Mouse (Mus musculus): ENCODE results near the gene Hrh2. TPM values are rescaled to one million over a fixed set of nuclear protein-coding genes. Genes with fewer than 3 reads are reported as not detected.

The Hrh2 gene
- polyA plus RNA-seq, 1 experiment: 1.4 TPM

DNA sequence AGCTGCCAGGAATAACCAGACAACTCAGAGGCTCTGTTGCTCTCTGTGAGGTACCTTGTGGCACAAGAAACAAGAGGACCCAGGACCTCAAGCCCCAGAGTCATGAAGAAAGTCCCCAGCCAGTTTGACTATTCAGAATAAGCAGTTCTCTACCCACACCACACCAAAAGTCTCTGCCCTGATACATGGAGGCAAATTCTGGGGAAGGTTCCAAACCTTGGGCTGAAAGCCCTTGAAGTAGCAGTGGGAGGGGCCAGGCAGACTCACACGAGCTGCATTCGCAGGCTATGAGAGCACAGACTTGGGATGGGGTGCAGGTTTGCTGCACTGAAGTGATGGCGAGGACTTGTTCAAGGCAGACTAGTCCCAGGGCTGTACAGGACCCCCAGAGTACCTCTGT, 20.2 kb upstream of the Hrh2 start:
- WGBS: 43% methylated on average over 3 of the region's 3 CpGs
- DNase-seq: no peak
- TF ChIP-seq POLR2A (IDR thresholded peaks at IDR 0.05; ENCODE audit: borderline replicate concordance, extremely low read depth, low read depth, low read length) (no peak), CTCF (IDR thresholded peaks at IDR 0.05; ENCODE audit: insufficient read depth, low read length) (no peak)
- no peak overlapping the region for H3K4me3 ChIP-seq (replicated peaks; ENCODE audit: extremely low read depth, low read depth, low read length)
- H3K4me1 ChIP-seq (ENCODE audit: control insufficient read depth, insufficient read depth, low read length): no peaks in the 10 kb centered on the region

GRCm38 (mm10) chr13:54173941-54174340, 18.0 kb upstream of the Hrh2 start:
- WGBS: 91% methylated on average over 2 of the region's 2 CpGs
- DNase-seq: no peak
- Histone ChIP-seq H3K4me1 (ENCODE audit: control insufficient read depth, insufficient read depth, low read length) (no peaks in the 10 kb centered on the region), H3K4me3 (replicated peaks; ENCODE audit: extremely low read depth, low read depth, low read length) (no peak overlapping the region)
- TF ChIP-seq POLR2A (IDR thresholded peaks at IDR 0.05; ENCODE audit: borderline replicate concordance, extremely low read depth, low read depth, low read length): no peak
- TF ChIP-seq CTCF (IDR thresholded peaks at IDR 0.05; ENCODE audit: insufficient read depth, low read length): no peak

- 90% methylated on average over 4 of the region's 4 CpGs for WGBS
- DNase-seq: no peak
- no peak for TF ChIP-seq POLR2A (IDR thresholded peaks at IDR 0.05; ENCODE audit: borderline replicate concordance, extremely low read depth, low read depth, low read length)
- H3K4me3 ChIP-seq (replicated peaks; ENCODE audit: extremely low read depth, low read depth, low read length): no peak overlapping the region
- H3K4me1 ChIP-seq (ENCODE audit: control insufficient read depth, insufficient read depth, low read length): no peaks in the 10 kb centered on the region
These were observed 17.2 kb upstream of the Hrh2 start for GRCm38 (mm10) chr13:54174703-54175102.

DNA sequence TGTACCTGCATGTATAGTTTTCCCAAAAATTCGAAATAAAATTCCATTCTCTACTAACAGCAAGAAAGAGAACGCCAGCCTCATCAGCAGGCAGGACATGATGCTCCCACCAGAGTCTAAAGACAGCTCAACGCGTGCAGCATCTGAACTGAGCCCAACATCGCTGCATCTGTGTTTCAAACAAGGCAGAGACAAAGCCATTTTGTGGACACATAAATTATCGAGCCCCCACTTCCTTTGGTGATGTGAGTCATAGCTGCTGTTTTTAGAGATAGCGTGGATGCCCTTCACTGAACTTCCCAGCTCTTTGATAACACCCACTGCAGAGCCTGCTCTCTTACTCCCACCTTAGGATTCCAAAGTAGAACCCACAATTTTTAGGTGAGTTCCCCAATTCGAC, 16.5 kb upstream of the Hrh2 start:
- TF ChIP-seq POLR2A (IDR thresholded peaks at IDR 0.05; ENCODE audit: borderline replicate concordance, extremely low read depth, low read depth, low read length) (no peak), CTCF (IDR thresholded peaks at IDR 0.05; ENCODE audit: insufficient read depth, low read length) (no peak)

GRCm38 (mm10) chr13:54176406-54177020, 15.4 kb upstream of the Hrh2 start:
- DNase-seq: no peak
- WGBS: 68% methylated on average over 4 of the region's 4 CpGs
- H3K4me1 ChIP-seq (ENCODE audit: control insufficient read depth, insufficient read depth, low read length): no peaks in the 10 kb centered on the region
- no peak for TF ChIP-seq CTCF (IDR thresholded peaks at IDR 0.05; ENCODE audit: insufficient read depth, low read length)
- no peak for TF ChIP-seq POLR2A (IDR thresholded peaks at IDR 0.05; ENCODE audit: borderline replicate concordance, extremely low read depth, low read depth, low read length)
- H3K4me3 ChIP-seq (replicated peaks; ENCODE audit: extremely low read depth, low read depth, low read length): no peak overlapping the region

More for the DNA sequence above, 16.5 kb upstream of the Hrh2 start:
- no peaks in the 10 kb centered on the region for H3K4me1 ChIP-seq (ENCODE audit: control insufficient read depth, insufficient read depth, low read length)
- no peak overlapping the region for H3K4me3 ChIP-seq (replicated peaks; ENCODE audit: extremely low read depth, low read depth, low read length)
- 60% methylated on average over 8 of the region's 8 CpGs for WGBS
- DNase-seq: no peak

DNA sequence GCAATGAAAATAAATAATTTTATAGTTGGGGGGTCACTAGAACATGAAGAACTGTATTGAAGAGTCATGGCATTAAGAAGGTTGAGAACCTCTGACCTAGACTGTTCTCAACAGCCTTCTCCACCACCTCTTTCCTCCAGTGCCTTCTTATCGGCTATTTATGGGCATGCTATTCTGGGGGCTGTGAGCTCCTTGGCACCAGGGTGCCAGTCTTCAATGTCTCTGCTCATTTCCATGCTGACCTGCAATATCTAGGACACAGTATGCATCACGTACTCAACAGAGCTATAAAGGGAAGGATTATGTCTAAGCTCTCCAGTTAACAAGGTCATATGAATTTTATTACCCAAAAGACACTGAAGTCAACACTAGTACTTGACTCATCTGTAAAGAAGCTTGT, 14.6 kb upstream of the Hrh2 start:
- DNase-seq: no peak
- TF ChIP-seq POLR2A (IDR thresholded peaks at IDR 0.05; ENCODE audit: borderline replicate concordance, extremely low read depth, low read depth, low read length) (no peak), CTCF (IDR thresholded peaks at IDR 0.05; ENCODE audit: insufficient read depth, low read length) (no peak)
- Histone ChIP-seq H3K4me1 (ENCODE audit: control insufficient read depth, insufficient read depth, low read length) (no peaks in the 10 kb centered on the region), H3K4me3 (replicated peaks; ENCODE audit: extremely low read depth, low read depth, low read length) (no peak overlapping the region)
- WGBS: 85% methylated on average over 2 of the region's 2 CpGs

- no peak for TF ChIP-seq CTCF (IDR thresholded peaks at IDR 0.05; ENCODE audit: insufficient read depth, low read length)
- TF ChIP-seq POLR2A (IDR thresholded peaks at IDR 0.05; ENCODE audit: borderline replicate concordance, extremely low read depth, low read depth, low read length): no peak
- Histone ChIP-seq H3K4me3 (replicated peaks; ENCODE audit: extremely low read depth, low read depth, low read length) (no peak overlapping the region), H3K4me1 (ENCODE audit: control insufficient read depth, insufficient read depth, low read length) (no peaks in the 10 kb centered on the region)
- no peak for DNase-seq
- 51% methylated on average over 5 of the region's 5 CpGs for WGBS
These were observed 13.3 kb upstream of the Hrh2 start for GRCm38 (mm10) chr13:54178647-54179046.

GRCm38 (mm10) chr13:54179971-54180370, 12.0 kb upstream of the Hrh2 start:
- WGBS: 73% methylated on average over 3 of the region's 3 CpGs

DNA sequence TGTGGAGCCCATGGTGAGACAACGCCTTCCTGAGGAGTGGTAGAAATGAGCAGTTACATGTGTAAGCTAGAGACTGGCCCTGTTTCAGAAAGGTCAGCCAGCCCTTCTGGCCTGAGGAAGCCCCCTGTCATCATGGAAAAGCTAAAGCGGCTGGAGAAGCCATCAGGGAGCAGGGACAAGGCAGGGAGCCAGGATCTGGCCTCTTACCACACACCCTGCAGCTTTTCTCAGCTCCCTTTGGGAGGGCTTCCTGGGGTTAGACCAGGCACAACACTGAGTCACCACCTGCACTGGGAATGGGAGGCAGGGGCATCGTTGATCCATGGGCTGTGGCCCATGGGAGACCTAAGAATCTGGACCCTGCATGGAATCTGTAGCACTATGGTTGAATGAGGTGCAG, 11.5 kb upstream of the Hrh2 start:
- WGBS: 53% methylated on average over 3 of the region's 3 CpGs
- Histone ChIP-seq H3K4me3 (replicated peaks; ENCODE audit: extremely low read depth, low read depth, low read length) (no peak overlapping the region), H3K4me1 (ENCODE audit: control insufficient read depth, insufficient read depth, low read length) (no peaks in the 10 kb centered on the region)
- TF ChIP-seq POLR2A (IDR thresholded peaks at IDR 0.05; ENCODE audit: borderline replicate concordance, extremely low read depth, low read depth, low read length): no peak
- TF ChIP-seq CTCF (IDR thresholded peaks at IDR 0.05; ENCODE audit: insufficient read depth, low read length): no peak
- no peak for DNase-seq

More at GRCm38 (mm10) chr13:54179971-54180370, 12.0 kb upstream of the Hrh2 start:
- Histone ChIP-seq H3K4me3 (replicated peaks; ENCODE audit: extremely low read depth, low read depth, low read length) (no peak overlapping the region), H3K4me1 (ENCODE audit: control insufficient read depth, insufficient read depth, low read length) (no peaks in the 10 kb centered on the region)
- TF ChIP-seq CTCF (IDR thresholded peaks at IDR 0.05; ENCODE audit: insufficient read depth, low read length): no peak
- TF ChIP-seq POLR2A (IDR thresholded peaks at IDR 0.05; ENCODE audit: borderline replicate concordance, extremely low read depth, low read depth, low read length): no peak
- DNase-seq: no peak

DNA sequence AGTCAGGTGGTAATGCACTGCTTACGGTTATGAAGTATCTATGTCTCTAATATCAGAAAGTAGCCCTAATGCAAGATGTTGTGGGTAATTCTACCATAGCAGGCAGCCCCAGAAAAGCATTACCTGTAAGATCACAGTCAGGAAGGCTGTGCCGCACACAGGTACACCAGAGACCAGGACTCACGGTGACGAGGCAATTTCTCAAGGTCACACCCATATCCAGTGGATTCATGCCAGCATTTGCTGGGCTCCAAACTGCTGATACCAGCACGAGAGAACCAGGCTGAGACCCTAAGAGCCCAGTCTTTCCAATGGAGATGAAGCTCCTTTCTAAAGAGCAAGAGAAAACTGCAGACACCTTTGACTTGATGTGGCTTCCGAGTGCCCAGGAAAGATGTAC, 10.6 kb upstream of the Hrh2 start:
- no peak overlapping the region for H3K4me3 ChIP-seq (replicated peaks; ENCODE audit: extremely low read depth, low read depth, low read length)
- no peaks in the 10 kb centered on the region for H3K4me1 ChIP-seq (ENCODE audit: control insufficient read depth, insufficient read depth, low read length)
- WGBS: 79% methylated on average over 6 of the region's 6 CpGs
- TF ChIP-seq CTCF (IDR thresholded peaks at IDR 0.05; ENCODE audit: insufficient read depth, low read length) (no peak), POLR2A (IDR thresholded peaks at IDR 0.05; ENCODE audit: borderline replicate concordance, extremely low read depth, low read depth, low read length) (no peak)
- no peak for DNase-seq

Data from lung, adult 2 months (tissue).